Mouse (Mus musculus): ENCODE measurements around the gene Pitpnb. TPM values are rescaled to one million over a fixed set of nuclear protein-coding genes. Genes with fewer than 3 reads are reported as not detected.
A peak's percentile ranks its signal among the peaks of the same experiment; 100 is the strongest.

Gene Pitpnb
- polyA plus RNA-seq, 1 experiment = 71.6 TPM

GRCm38 (mm10) chr5:111391485-111391884, 60.9 kb downstream of the Pitpnb start:
- no peaks in the 10 kb centered on the region for H3K27me3 ChIP-seq (ENCODE audit: control insufficient read depth, insufficient read depth, low read length)
- TF ChIP-seq CTCF (IDR thresholded peaks at IDR 0.05; ENCODE audit: borderline replicate concordance, insufficient read depth, low read depth, low read length) = no peak
- no peak for TF ChIP-seq POLR2A (IDR thresholded peaks at IDR 0.05; ENCODE audit: borderline replicate concordance, insufficient read depth, low read length)
- DNase-seq = no peak
- 87% methylated on average over 6 of the region's 6 CpGs for WGBS
- no peak overlapping the region for H3K27ac ChIP-seq (ENCODE audit: insufficient read depth, low read length)
- H3K4me3 ChIP-seq (replicated peaks; ENCODE audit: insufficient read depth, low read depth, low read length) = no peak overlapping the region
- peaks cover 8% of the 10 kb centered on the region for H3K4me1 ChIP-seq (ENCODE audit: control insufficient read depth, insufficient read depth, low read length)

DNA sequence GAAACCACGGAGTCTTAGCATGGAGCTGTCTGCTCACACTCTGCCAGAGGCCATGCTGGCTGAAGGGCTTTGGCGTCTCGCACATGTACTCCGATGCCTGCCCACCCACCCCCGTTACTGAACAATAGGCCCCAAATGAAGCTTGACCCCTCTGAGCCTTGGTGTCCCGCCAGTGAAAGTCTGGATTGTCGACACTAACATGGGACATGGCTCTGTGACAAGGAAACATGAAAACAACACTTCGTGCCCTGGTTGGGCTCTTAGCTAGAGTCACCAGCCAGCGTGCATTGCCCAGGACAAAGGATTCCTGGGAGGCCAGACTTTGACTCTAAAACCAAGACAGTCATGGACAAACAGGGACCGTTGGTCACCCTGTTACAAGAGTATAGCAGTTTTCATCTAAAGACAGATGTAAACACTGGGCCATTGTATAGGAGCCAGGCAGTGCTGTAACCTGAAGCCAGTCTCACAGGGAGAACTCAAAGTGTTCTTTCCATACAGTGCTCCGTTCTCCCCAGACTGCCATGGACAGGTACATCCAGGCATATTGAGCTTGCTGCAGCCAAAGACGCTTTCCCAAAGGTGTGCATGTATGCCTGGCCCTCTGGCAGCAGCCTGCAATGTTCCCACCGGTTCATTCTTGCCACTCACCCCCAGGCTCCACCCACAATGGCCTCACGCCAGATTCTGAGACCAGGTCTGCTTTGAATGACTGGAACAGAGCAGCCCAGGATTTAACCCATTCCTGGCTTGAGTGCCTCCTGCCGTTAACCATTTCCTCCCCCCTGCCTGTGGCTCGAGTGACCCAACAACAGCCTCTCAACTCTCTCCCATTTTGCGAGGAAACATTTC, 63.0 kb downstream of the Pitpnb start:
- TF ChIP-seq CTCF (IDR thresholded peaks at IDR 0.05; ENCODE audit: borderline replicate concordance, insufficient read depth, low read depth, low read length) = no peak
- TF ChIP-seq POLR2A (IDR thresholded peaks at IDR 0.05; ENCODE audit: borderline replicate concordance, insufficient read depth, low read length) = no peak
- Histone ChIP-seq H3K27ac (ENCODE audit: insufficient read depth, low read length) (no peak overlapping the region), H3K4me3 (replicated peaks; ENCODE audit: insufficient read depth, low read depth, low read length) (peak overlapping the region; percentile 27), H3K27me3 (ENCODE audit: control insufficient read depth, insufficient read depth, low read length) (no peaks in the 10 kb centered on the region), H3K4me1 (ENCODE audit: control insufficient read depth, insufficient read depth, low read length) (peaks cover 8% of the 10 kb centered on the region)
- peak; percentile 58 to 61 for DNase-seq
- 31% methylated on average over 17 of the region's 17 CpGs for WGBS

- WGBS = 6% methylated on average over 15 of the region's 15 CpGs
- Histone ChIP-seq H3K27ac (ENCODE audit: insufficient read depth, low read length) (no peak overlapping the region), H3K4me1 (ENCODE audit: control insufficient read depth, insufficient read depth, low read length) (peaks cover 8% of the 10 kb centered on the region), H3K27me3 (ENCODE audit: control insufficient read depth, insufficient read depth, low read length) (no peaks in the 10 kb centered on the region), H3K4me3 (replicated peaks; ENCODE audit: insufficient read depth, low read depth, low read length) (peak overlapping the region; percentile 27)
- peak in 1 of 2 experiments; percentile 46 for DNase-seq
- no peak for TF ChIP-seq POLR2A (IDR thresholded peaks at IDR 0.05; ENCODE audit: borderline replicate concordance, insufficient read depth, low read length)
- no peak for TF ChIP-seq CTCF (IDR thresholded peaks at IDR 0.05; ENCODE audit: borderline replicate concordance, insufficient read depth, low read depth, low read length)
These were observed 63.9 kb downstream of the Pitpnb start for GRCm38 (mm10) chr5:111394198-111395053.

- Histone ChIP-seq H3K4me1 (ENCODE audit: control insufficient read depth, insufficient read depth, low read length) (peaks cover 8% of the 10 kb centered on the region), H3K27me3 (ENCODE audit: control insufficient read depth, insufficient read depth, low read length) (no peaks in the 10 kb centered on the region), H3K27ac (ENCODE audit: insufficient read depth, low read length) (no peak overlapping the region), H3K4me3 (replicated peaks; ENCODE audit: insufficient read depth, low read depth, low read length) (no peak overlapping the region)
- 58% methylated on average over 10 of the region's 10 CpGs for WGBS
- TF ChIP-seq CTCF (IDR thresholded peaks at IDR 0.05; ENCODE audit: borderline replicate concordance, insufficient read depth, low read depth, low read length) = no peak
- no peak for TF ChIP-seq POLR2A (IDR thresholded peaks at IDR 0.05; ENCODE audit: borderline replicate concordance, insufficient read depth, low read length)
- no peak for DNase-seq
These were observed 65.2 kb downstream of the Pitpnb start for GRCm38 (mm10) chr5:111395771-111396170.

- Histone ChIP-seq H3K4me3 (replicated peaks; ENCODE audit: insufficient read depth, low read depth, low read length) (no peak overlapping the region), H3K4me1 (ENCODE audit: control insufficient read depth, insufficient read depth, low read length) (peaks cover 8% of the 10 kb centered on the region), H3K27ac (ENCODE audit: insufficient read depth, low read length) (no peak overlapping the region), H3K27me3 (ENCODE audit: control insufficient read depth, insufficient read depth, low read length) (no peaks in the 10 kb centered on the region)
- TF ChIP-seq CTCF (IDR thresholded peaks at IDR 0.05; ENCODE audit: borderline replicate concordance, insufficient read depth, low read depth, low read length) (no peak), POLR2A (IDR thresholded peaks at IDR 0.05; ENCODE audit: borderline replicate concordance, insufficient read depth, low read length) (no peak)
- DNase-seq = no peak
- WGBS = 79% methylated on average over 4 of the region's 4 CpGs
These were observed 65.6 kb downstream of the Pitpnb start for GRCm38 (mm10) chr5:111396199-111396598.

GRCm38 (mm10) chr5:111398471-111398870, 67.9 kb downstream of the Pitpnb start:
- Histone ChIP-seq H3K4me3 (replicated peaks; ENCODE audit: insufficient read depth, low read depth, low read length) (no peak overlapping the region), H3K4me1 (ENCODE audit: control insufficient read depth, insufficient read depth, low read length) (peaks cover 8% of the 10 kb centered on the region), H3K27ac (ENCODE audit: insufficient read depth, low read length) (no peak overlapping the region), H3K27me3 (ENCODE audit: control insufficient read depth, insufficient read depth, low read length) (no peaks in the 10 kb centered on the region)
- no peak for TF ChIP-seq POLR2A (IDR thresholded peaks at IDR 0.05; ENCODE audit: borderline replicate concordance, insufficient read depth, low read length)
- no peak for TF ChIP-seq CTCF (IDR thresholded peaks at IDR 0.05; ENCODE audit: borderline replicate concordance, insufficient read depth, low read depth, low read length)
- WGBS = 81% methylated on average over 4 of the region's 4 CpGs
- DNase-seq = no peak

- no peak for DNase-seq
- Histone ChIP-seq H3K4me3 (replicated peaks; ENCODE audit: insufficient read depth, low read depth, low read length) (no peak overlapping the region), H3K27ac (ENCODE audit: insufficient read depth, low read length) (no peak overlapping the region), H3K4me1 (ENCODE audit: control insufficient read depth, insufficient read depth, low read length) (peaks cover 4% of the 10 kb centered on the region), H3K27me3 (ENCODE audit: control insufficient read depth, insufficient read depth, low read length) (no peaks in the 10 kb centered on the region)
- 80% methylated on average over 4 of the region's 4 CpGs for WGBS
- TF ChIP-seq CTCF (IDR thresholded peaks at IDR 0.05; ENCODE audit: borderline replicate concordance, insufficient read depth, low read depth, low read length) (no peak), POLR2A (IDR thresholded peaks at IDR 0.05; ENCODE audit: borderline replicate concordance, insufficient read depth, low read length) (no peak)
These were observed 68.7 kb downstream of the Pitpnb start for GRCm38 (mm10) chr5:111399271-111399670.
